Mouse (Mus musculus) large intestine, adult 2 months (tissue): ENCODE measurements around the gene Tmem167b. TPM values are rescaled to one million over a fixed set of nuclear protein-coding genes. Genes with fewer than 3 reads are reported as not detected.

Experiments
- DNase-seq: peaks from one replicate; pipeline ENCODE4 v3.0.0-alpha.2; 2012; ENCODE audit warnings: low read depth, low spot score
- WGBS: fragments of 180-500 bp; shearing (Covaris S2); methylation state at CpG from one replicate; pipeline ENCODE4 v1.1.7; 2018; 5-methylcytosine and 5-hydroxymethylcytosine counted together
- polyA plus RNA-seq: library from polyadenylated mRNA; depleted of rRNA; stranded (reverse); fragments of >200 nt; gene quantifications from 2 replicates; pipeline ENCODE4 v1.2.3, GENCODE M21; 2012; rRNA removed

The Tmem167b gene
- polyA plus RNA-seq, 1 experiment: 7.0 TPM

- WGBS: 85% methylated on average over 11 of the region's 11 CpGs
- DNase-seq: no peak
These were observed 20.0 kb downstream of the Tmem167b start for GRCm38 (mm10) chr3:108542299-108542698.

GRCm38 (mm10) chr3:108537303-108537702 is 25.0 kb downstream of the Tmem167b start:
- no peak for DNase-seq
- 6% methylated on average over 17 of the region's 17 CpGs for WGBS

GRCm38 (mm10) chr3:108536517-108537260 is 25.6 kb downstream of the Tmem167b start, which contains the start of gene 5330417C22Rik:
TSS of gene 5330417C22Rik (minus strand) at chr3:108536536.
- under 1% methylated on average over 34 of the region's 35 CpGs for WGBS
- no peak for DNase-seq

GRCm38 (mm10) chr3:108535896-108536516 is 26.3 kb downstream of the Tmem167b start:
- 9% methylated on average over 15 of the region's 15 CpGs for WGBS
- DNase-seq: no peak

GRCm38 (mm10) chr3:108533951-108534350 is 28.3 kb downstream of the Tmem167b start, which contains the start of gene 1700013F07Rik:
TSS of gene 1700013F07Rik (plus strand) at chr3:108534150.
- WGBS: 43% methylated on average over 6 of the region's 6 CpGs
- DNase-seq: no peak

GRCm38 (mm10) chr3:108533114-108533885 is 29.0 kb downstream of the Tmem167b start:
- DNase-seq: peak; percentile 93
- WGBS: 25% methylated on average over 9 of the region's 9 CpGs

GRCm38 (mm10) chr3:108528489-108528888 is 33.8 kb downstream of the Tmem167b start:
- 95% methylated on average over 8 of the region's 8 CpGs for WGBS
- no peak for DNase-seq

- WGBS: 85% methylated on average over 4 of the region's 4 CpGs
- no peak for DNase-seq
These were observed 38.9 kb downstream of the Tmem167b start for GRCm38 (mm10) chr3:108523415-108523814.

- WGBS: 45% methylated on average over 4 of the region's 4 CpGs
- no peak for DNase-seq
These were observed 44.0 kb downstream of the Tmem167b start for GRCm38 (mm10) chr3:108518276-108518675.

GRCm38 (mm10) chr3:108513465-108513864 is 48.8 kb downstream of the Tmem167b start:
- 30% methylated on average over 3 of the region's 3 CpGs for whole genome bisulfite sequencing
- DNase-seq: no peak

- DNase-seq: peak; percentile 54
- WGBS: 8% methylated on average over 9 of the region's 9 CpGs
These were observed 51.4 kb downstream of the Tmem167b start for GRCm38 (mm10) chr3:108510716-108511483.

- WGBS: 54% methylated on average over 2 of the region's 2 CpGs
- no peak for DNase-seq
These were observed 52.1 kb downstream of the Tmem167b start for GRCm38 (mm10) chr3:108510156-108510555.

GRCm38 (mm10) chr3:108508745-108509474 is 53.4 kb downstream of the Tmem167b start:
- WGBS: 14% methylated on average over 4 of the region's 4 CpGs

More at GRCm38 (mm10) chr3:108508745-108509474, 53.4 kb downstream of the Tmem167b start:
- DNase-seq: no peak

Other genes starting within 250 kb of the Tmem167b start
- not detected in 2 replicates for gene Mybphl, start 197.6 kb downstream of the Tmem167b start, polyA plus RNA-seq
- gene Psrc1, start 178.6 kb downstream of the Tmem167b start, polyA plus RNA-seq: 7.0 and 7.7 TPM in 2 replicates
- 1.8 and 2.2 TPM in 2 replicates for gene Celsr2, start 146.9 kb downstream of the Tmem167b start, polyA plus RNA-seq
- 40.1 and 40.6 TPM in 2 replicates for gene Sars, start 117.3 kb downstream of the Tmem167b start, polyA plus RNA-seq
- gene 1700013F07Rik, start 28.3 kb downstream of the Tmem167b start, polyA plus RNA-seq: not detected in 2 replicates
- 24.4 and 27.3 TPM in 2 replicates for gene 5330417C22Rik, start 25.9 kb downstream of the Tmem167b start, polyA plus RNA-seq
- 4.3 and 4.6 TPM in 2 replicates for gene Taf13, start 9.2 kb upstream of the Tmem167b start, polyA plus RNA-seq
- 2.0 and 2.2 TPM in 2 replicates for gene Wdr47, start 28.8 kb upstream of the Tmem167b start, polyA plus RNA-seq
- gene Clcc1, start 91.4 kb upstream of the Tmem167b start, polyA plus RNA-seq: 21.9 and 28.5 TPM in 2 replicates
- 12.2 and 18.7 TPM in 2 replicates for gene Gpsm2, start 159.8 kb upstream of the Tmem167b start, polyA plus RNA-seq
- gene Aknad1, start 177.2 kb upstream of the Tmem167b start, polyA plus RNA-seq: 0.38 TPM in 1 of 2 replicates, not detected in the other